8 mouse cellular contexts compared by ENCODE assay signal in genomic region chr7:84779276-84779825, GRCm38 (mm10).
DNase-seq lines count a peak whose midpoint lies in the region; ATAC-seq and TF ChIP-seq lines count a peak whose summit lies in the region.

No protein-coding gene starts in this region.

- no peaks in the 10 kb centered on the region for H3K36me3 ChIP-seq in CH12.LX (replicated peaks in 1 of 2; ENCODE audit: control insufficient read depth in 1 of 2, insufficient read depth in 1 of 2, low read length in 1 of 2)
- no peaks in the 10 kb centered on the region for H3K36me3 ChIP-seq in forebrain, embryonic 12.5 days (replicated peaks)
- no peaks in the 10 kb centered on the region for H3K36me3 ChIP-seq in liver, postnatal 0 days (replicated peaks; ENCODE audit: insufficient read depth, low read length)
- no peaks in the 10 kb centered on the region for H3K36me3 ChIP-seq in neural tube, embryonic 14.5 days (ENCODE audit: control insufficient read depth, insufficient read depth, low read length)

- dilution Hi-C loops in CH12.LX (cut with MboI; ENCODE audit: extremely low pct_ligation_motif_present, extremely low pct_unique_long_range_greater_than_20kb, low sequenced_read_pairs): no loop called here

- intact Hi-C loops in heart, postnatal 10 days (cut with DNase I): loop anchor here (1.0 kb wide), 1 partner anchor 185 kb away; no protein-coding TSS in a partner anchor

- 0 out of 2 replicates have a peak, but pooled peaks have one; percentile 44 for TF ChIP-seq POLR2A in CH12.LX (IDR thresholded peaks at IDR 0.05; ENCODE audit: low read depth, low read length)

- H3K4me1 ChIP-seq in CH12.LX (ENCODE audit: control insufficient read depth in 1 of 2, insufficient read depth in 2 of 2): peaks cover 0 to 9% of the 10 kb centered on the region in 2 experiments; a peak in 2 of 4 replicates
- no peaks in the 10 kb centered on the region for H3K4me1 ChIP-seq in forebrain, embryonic 12.5 days
- H3K4me1 ChIP-seq in liver, postnatal 0 days (ENCODE audit: insufficient read depth): no peaks in the 10 kb centered on the region
- no peaks in the 10 kb centered on the region for H3K4me1 ChIP-seq in neural tube, embryonic 14.5 days (ENCODE audit: control insufficient read depth, insufficient read depth, low read length)

- H3K27me3 ChIP-seq in CH12.LX (replicated peaks): no peaks in the 10 kb centered on the region
- no peaks in the 10 kb centered on the region for H3K27me3 ChIP-seq in forebrain, embryonic 12.5 days
- H3K27me3 ChIP-seq in liver, postnatal 0 days (ENCODE audit: insufficient read depth, low read length): no peaks in the 10 kb centered on the region
- no peaks in the 10 kb centered on the region for H3K27me3 ChIP-seq in neural tube, embryonic 14.5 days (ENCODE audit: control insufficient read depth, insufficient read depth, low read length)

- in situ Hi-C loops in CH12.LX (cut with MboI; ENCODE audit: low pct_ligation_motif_present, low pct_unique_long_range_greater_than_20kb, low sequenced_read_pairs): loop anchor here (10.0 to 25.0 kb wide), 2 partner anchors 185 to 342 kb away; no protein-coding TSS in a partner anchor

- H3K27ac ChIP-seq in CH12.LX (ENCODE audit: insufficient read depth, low read depth): peak overlapping the region; percentile 41; the same call in 1 of the 2 replicates
- H3K27ac ChIP-seq in forebrain, embryonic 12.5 days: peak overlapping the region; percentile 63; the same call in 1 of the 2 replicates
- no peak overlapping the region for H3K27ac ChIP-seq in liver, postnatal 0 days (ENCODE audit: low read depth)
- peak overlapping the region; percentile 69 for H3K27ac ChIP-seq in neural tube, embryonic 14.5 days (ENCODE audit: low read depth, low read length)

- H3K4me2 ChIP-seq in CH12.LX (ENCODE audit: insufficient read depth, low read depth, poor library complexity, severe bottlenecking): peak overlapping the region; percentile 75; the same call in 1 of the 2 replicates
- H3K4me2 ChIP-seq in forebrain, embryonic 12.5 days: peak overlapping the region; percentile 66
- peak overlapping the region; percentile 88 for H3K4me2 ChIP-seq in liver, postnatal 0 days (ENCODE audit: low read depth, low read length)
- peak overlapping the region; percentile 64 for H3K4me2 ChIP-seq in neural tube, embryonic 14.5 days (ENCODE audit: low read depth, low read length)

- no peaks in the 10 kb centered on the region for H3K79me2 ChIP-seq in CH12.LX (replicated peaks; ENCODE audit: control insufficient read depth, extremely low read depth, insufficient read depth, poor library complexity, severe bottlenecking)

- H3K9ac ChIP-seq in CH12.LX (ENCODE audit: insufficient read depth, low read depth): peak overlapping the region; percentile 53
- peak overlapping the region; percentile 57 for H3K9ac ChIP-seq in forebrain, embryonic 12.5 days
- peak overlapping the region; percentile 23 for H3K9ac ChIP-seq in liver, postnatal 0 days (replicated peaks)
- H3K9ac ChIP-seq in neural tube, embryonic 14.5 days (replicated peaks; ENCODE audit: low read depth, low read length): peak overlapping the region; percentile 63

- H3K9me3 ChIP-seq in CH12.LX (replicated peaks; ENCODE audit: low read length): no peaks in the 10 kb centered on the region
- H3K9me3 ChIP-seq in forebrain, embryonic 12.5 days: no peaks in the 10 kb centered on the region
- H3K9me3 ChIP-seq in liver, postnatal 0 days (ENCODE audit: low read length): no peaks in the 10 kb centered on the region
- H3K9me3 ChIP-seq in neural tube, embryonic 14.5 days (ENCODE audit: control insufficient read depth, low read length): no peaks in the 10 kb centered on the region

- no peak for TF ChIP-seq EP300 in CH12.LX (IDR thresholded peaks at IDR 0.05; ENCODE audit: low read length)
- TF ChIP-seq EP300 in liver, postnatal 0 days (IDR thresholded peaks at IDR 0.05; ENCODE audit: low read depth): no peak

- WGBS in forebrain, embryonic 12.5 days: under 1% methylated on average over 30 of the region's 30 CpGs
- WGBS in large intestine, adult 2 months: under 1% methylated on average over 30 of the region's 30 CpGs
- 3% methylated on average over 30 of the region's 30 CpGs for WGBS in liver, postnatal 0 days (ENCODE audit: insufficient replicate concordance)
- under 1% methylated on average over 30 of the region's 30 CpGs for WGBS in neural tube, embryonic 14.5 days

- TF ChIP-seq CTCF in CH12.LX (conservative IDR thresholded peaks at IDR 0.05 in 1 of 2, IDR thresholded peaks at IDR 0.05 in 1 of 2; ENCODE audit: low read depth in 2 of 2, low read length in 2 of 2): peak; percentile 71 to 89; a peak in 3 of 4 replicates
- peak; percentile 95 for TF ChIP-seq CTCF in liver, postnatal 0 days (IDR thresholded peaks at IDR 0.05; ENCODE audit: low read depth)

- peak; percentile 97 for DNase-seq in CH12.LX (ENCODE audit: extremely low read depth)
- peak; percentile 89 for DNase-seq in c-Kit-positive CD71-positive TER-119-negative erythroid progenitor cells, embryonic 14.5 days (ENCODE audit: low read depth)
- peak; percentile 85 to 89 for DNase-seq in heart, postnatal 10 days
- peak; percentile 39 for DNase-seq in large intestine, adult 2 months (ENCODE audit: low read depth, low spot score)
- DNase-seq in liver, postnatal 0 days: peak; percentile 88
- DNase-seq in testis, postnatal 10 days (ENCODE audit: low spot score): peak; percentile 95

- peak; percentile 93 for ATAC-seq in forebrain, embryonic 12.5 days (ENCODE audit: low FRiP score)
- ATAC-seq in liver, postnatal 0 days: peak; percentile 97
- ATAC-seq in neural tube, embryonic 14.5 days (ENCODE audit: low read depth): peak; percentile 98

- peak; percentile 51 for TF ChIP-seq RAD21 in CH12.LX (IDR thresholded peaks at IDR 0.05; ENCODE audit: low read depth, low read length)

- peak overlapping the region; percentile 53 to 69 (median 62) for H3K4me3 ChIP-seq in CH12.LX (replicated peaks in 1 of 3; ENCODE audit: low read depth in 2 of 3, low read length in 2 of 3, poor library complexity in 1 of 3)
- H3K4me3 ChIP-seq in forebrain, embryonic 12.5 days (replicated peaks): peak overlapping the region; percentile 49
- peak overlapping the region; percentile 55 for H3K4me3 ChIP-seq in liver, postnatal 0 days (ENCODE audit: low read depth, low read length)
- peak overlapping the region; percentile 40 for H3K4me3 ChIP-seq in neural tube, embryonic 14.5 days (ENCODE audit: low read depth, low read length)

TF ChIP-seq in CH12.LX, 34 proteins besides CTCF, POLR2A, EP300 and RAD21 (continues in another document):
- TF ChIP-seq SIN3A (IDR thresholded peaks at IDR 0.05; ENCODE audit: low read length): peak; percentile 69; the same call in 1 of the 2 replicates
- no peak for TF ChIP-seq ZKSCAN1 (IDR thresholded peaks at IDR 0.05; ENCODE audit: borderline replicate concordance, low read depth, low read length)
- TF ChIP-seq USF2 (conservative IDR thresholded peaks at IDR 0.05; ENCODE audit: low read depth, low read length): no peak
- no peak for TF ChIP-seq ZC3H11A (IDR thresholded peaks at IDR 0.05; ENCODE audit: low read depth, low read length)
- peak; percentile 16; the same call in 1 of the 2 replicates for TF ChIP-seq E2F4 (IDR thresholded peaks at IDR 0.05; ENCODE audit: insufficient replicate concordance, low read depth, low read length)
- TF ChIP-seq TBP (conservative IDR thresholded peaks at IDR 0.05; ENCODE audit: low read depth, low read length): no peak
- peak; percentile 64; the same call in 1 of the 2 replicates for TF ChIP-seq CHD1 (IDR thresholded peaks at IDR 0.05; ENCODE audit: low read depth, low read length)
- peak; percentile 75 for TF ChIP-seq MAX (IDR thresholded peaks at IDR 0.05; ENCODE audit: low read length)
- TF ChIP-seq HCFC1 (IDR thresholded peaks at IDR 0.05; ENCODE audit: low read depth, low read length): peak; percentile 54; the same call in 1 of the 2 replicates
- TF ChIP-seq JUND (conservative IDR thresholded peaks at IDR 0.05; ENCODE audit: low read depth, low read length): no peak; the same call in 1 of the 2 replicates
- TF ChIP-seq MEF2A (IDR thresholded peaks at IDR 0.05; ENCODE audit: borderline replicate concordance, low read depth, low read length): peak; percentile 46
- TF ChIP-seq RCOR1 (conservative IDR thresholded peaks at IDR 0.05; ENCODE audit: low read depth, low read length): 0 out of 2 replicates have a peak, but pooled peaks have one; percentile 29
- peak; percentile 92 for TF ChIP-seq IRF4 (IDR thresholded peaks at IDR 0.05; ENCODE audit: low read depth, low read length)
- TF ChIP-seq PAX5 (IDR thresholded peaks at IDR 0.05; ENCODE audit: low read length): no peak
- 0 out of 2 replicates have a peak, but pooled peaks have one; percentile 29 for TF ChIP-seq JUN (IDR thresholded peaks at IDR 0.05; ENCODE audit: insufficient read depth, low read depth, low read length)
- no peak for TF ChIP-seq MAFK (IDR thresholded peaks at IDR 0.05; ENCODE audit: insufficient replicate concordance, low read length)
- TF ChIP-seq GABPA (IDR thresholded peaks at IDR 0.05; ENCODE audit: insufficient replicate concordance, low read depth, low read length): no peak
- 0 out of 2 replicates have a peak, but pooled peaks have one; percentile 38 for TF ChIP-seq UBTF (IDR thresholded peaks at IDR 0.05; ENCODE audit: low read depth, low read length)
- peak; percentile 79 for TF ChIP-seq SMC3 (IDR thresholded peaks at IDR 0.05; ENCODE audit: low read depth, low read length)
- no peak for TF ChIP-seq USF1 (IDR thresholded peaks at IDR 0.05; ENCODE audit: low read depth, low read length)
- TF ChIP-seq NELFE (IDR thresholded peaks at IDR 0.05; ENCODE audit: low read depth, low read length): peak; percentile 42; the same call in 1 of the 2 replicates
- TF ChIP-seq MAZ (IDR thresholded peaks at IDR 0.05; ENCODE audit: low read depth, low read length): 0 out of 2 replicates have a peak, but pooled peaks have one; percentile 69
- peak; percentile 55 for TF ChIP-seq ETS1 (conservative IDR thresholded peaks at IDR 0.05; ENCODE audit: low read depth, low read length)
- peak; percentile 89 for TF ChIP-seq BHLHE40 (IDR thresholded peaks at IDR 0.05; ENCODE audit: low read depth, low read length)
- TF ChIP-seq MXI1 (IDR thresholded peaks at IDR 0.05; ENCODE audit: low read depth, low read length): peak; percentile 54; the same call in 1 of the 2 replicates
- no peak for TF ChIP-seq ZMIZ1 (IDR thresholded peaks at IDR 0.05; ENCODE audit: low read depth, low read length)
- TF ChIP-seq ELF1 (IDR thresholded peaks at IDR 0.05; ENCODE audit: low read depth, low read length): peak; percentile 33; the same call in 1 of the 2 replicates
- TF ChIP-seq KAT2A (IDR thresholded peaks at IDR 0.05; ENCODE audit: insufficient replicate concordance, low read length): 0 out of 2 replicates have a peak, but pooled peaks have one; percentile 45
- TF ChIP-seq NRF1 (IDR thresholded peaks at IDR 0.05; ENCODE audit: low read depth, low read length): peak; percentile 84
- peak; percentile 56 for TF ChIP-seq TCF12 (IDR thresholded peaks at IDR 0.05; ENCODE audit: low read depth, low read length)
- no peak for TF ChIP-seq CHD2 (IDR thresholded peaks at IDR 0.05; ENCODE audit: low read length)

Comparison
In these comparisons a context has a peak if more than half of its experiments do, and no peak if none do; other contexts are left out.
1. DNase-seq: peak in every context shown above with its lines; median percentile 97 in CH12.LX; 95 in testis, postnatal 10 days; 89 in c-Kit-positive CD71-positive TER-119-negative erythroid progenitor cells, embryonic 14.5 days; 88 in liver, postnatal 0 days; 87 in heart, postnatal 10 days; 39 in large intestine, adult 2 months.